Mouse (Mus musculus): Measurements from ENCODE around the gene Suv39h2. TPM values are rescaled to one million over a fixed set of nuclear protein-coding genes. Genes with fewer than 3 reads are reported as not detected.
A peak's percentile ranks its signal among the peaks of the same experiment; 100 is the strongest.

Gene Suv39h2
- polyA plus RNA-seq, 1 experiment from 2014 or later: 5.8 TPM

GRCm38 (mm10) chr2:3423841-3424578, 50.8 kb downstream of the Suv39h2 start, which contains the start of gene Dclre1c:
Dclre1c (plus strand) TSS chr2:3424131.
- H3K9ac ChIP-seq: peak within 1 kb of the TSS; percentile 82
- H3K27ac ChIP-seq (replicated peaks): peak within 1 kb of the TSS; percentile 55
- no peaks in the 10 kb centered on the region; the same call in 1 of the 2 replicates for H3K36me3 ChIP-seq (replicated peaks)
- peak within 1 kb of the TSS; percentile 87 for H3K4me3 ChIP-seq (replicated peaks)
- peak; percentile 99 for ATAC-seq (ENCODE audit: insufficient read depth)
- no peaks in the 10 kb centered on the region for H3K9me3 ChIP-seq (replicated peaks)
- WGBS (ENCODE audit: insufficient replicate concordance): under 1% methylated on average over 29 of the region's 29 CpGs
- H3K27me3 ChIP-seq: no peaks in the 10 kb centered on the region
- H3K4me1 ChIP-seq (replicated peaks): peaks cover 28% of the 10 kb centered on the region
- H3K4me2 ChIP-seq: peak within 1 kb of the TSS; percentile 85

GRCm38 (mm10) chr2:3422548-3422947, 52.3 kb downstream of the Suv39h2 start, which contains the start of gene Meig1:
Meig1 (minus strand) TSS chr2:3422648.
- peak within 1 kb of the TSS; percentile 55 for H3K27ac ChIP-seq (replicated peaks)
- H3K4me3 ChIP-seq (replicated peaks): peak within 1 kb of the TSS; percentile 87

GRCm38 (mm10) chr2:3420157-3420556, 54.7 kb downstream of the Suv39h2 start:
- H3K4me1 ChIP-seq (replicated peaks): peaks cover 31% of the 10 kb centered on the region
- H3K4me2 ChIP-seq: no peak overlapping the region
- H3K36me3 ChIP-seq (replicated peaks): no peaks in the 10 kb centered on the region
- H3K9me3 ChIP-seq (replicated peaks): no peaks in the 10 kb centered on the region
- 74% methylated on average over 4 of the region's 4 CpGs for WGBS (ENCODE audit: insufficient replicate concordance)
- no peak overlapping the region for H3K9ac ChIP-seq
- ATAC-seq (ENCODE audit: insufficient read depth): no peak
- H3K27me3 ChIP-seq: peaks cover 24% of the 10 kb centered on the region
- H3K27ac ChIP-seq (replicated peaks): no peak overlapping the region
- no peak overlapping the region for H3K4me3 ChIP-seq (replicated peaks)

More at GRCm38 (mm10) chr2:3422548-3422947, 52.3 kb downstream of the Suv39h2 start, which contains the start of gene Meig1:
- Histone ChIP-seq H3K9ac (peak within 1 kb of the TSS; percentile 82), H3K4me1 (replicated peaks) (peaks cover 34% of the 10 kb centered on the region), H3K27me3 (peaks cover 12% of the 10 kb centered on the region), H3K36me3 (replicated peaks) (no peaks in the 10 kb centered on the region), H3K4me2 (peak within 1 kb of the TSS; percentile 85), H3K9me3 (replicated peaks) (no peaks in the 10 kb centered on the region)
- ATAC-seq (ENCODE audit: insufficient read depth): no peak
- 62% methylated on average over 3 of the region's 3 CpGs for WGBS (ENCODE audit: insufficient replicate concordance)

- Histone ChIP-seq H3K4me1 (replicated peaks) (peaks cover 21% of the 10 kb centered on the region), H3K36me3 (replicated peaks) (no peaks in the 10 kb centered on the region), H3K9ac (peak overlapping the region; percentile 35; the same call in 1 of the 2 replicates), H3K4me3 (replicated peaks) (peak overlapping the region; percentile 59), H3K4me2 (peak overlapping the region; percentile 86), H3K27ac (replicated peaks) (no peak overlapping the region), H3K27me3 (peaks cover 24% of the 10 kb centered on the region), H3K9me3 (replicated peaks) (no peaks in the 10 kb centered on the region)
- peak; percentile 76 for ATAC-seq (ENCODE audit: insufficient read depth)
- WGBS (ENCODE audit: insufficient replicate concordance): 1% methylated on average over 38 of the region's 38 CpGs
Measured at GRCm38 (mm10) chr2:3418883-3419431, 55.9 kb downstream of the Suv39h2 start.

- WGBS (ENCODE audit: insufficient replicate concordance): 41% methylated on average over 1 of the region's 1 CpGs
- ATAC-seq (ENCODE audit: insufficient read depth): no peak
Measured at GRCm38 (mm10) chr2:3415676-3416075, 59.2 kb downstream of the Suv39h2 start.

GRCm38 (mm10) chr2:3414241-3414640, 60.6 kb downstream of the Suv39h2 start:
- no peak for ATAC-seq (ENCODE audit: insufficient read depth)
- WGBS (ENCODE audit: insufficient replicate concordance): 41% methylated on average over 4 of the region's 4 CpGs
- no peak overlapping the region for H3K4me3 ChIP-seq (replicated peaks)
- peaks cover 24% of the 10 kb centered on the region for H3K27me3 ChIP-seq
- no peaks in the 10 kb centered on the region for H3K36me3 ChIP-seq (replicated peaks)
- H3K9me3 ChIP-seq (replicated peaks): no peaks in the 10 kb centered on the region
- no peak overlapping the region for H3K4me2 ChIP-seq
- H3K9ac ChIP-seq: no peak overlapping the region
- peaks cover 8% of the 10 kb centered on the region for H3K4me1 ChIP-seq (replicated peaks)
- no peak overlapping the region for H3K27ac ChIP-seq (replicated peaks)

More at GRCm38 (mm10) chr2:3415676-3416075, 59.2 kb downstream of the Suv39h2 start:
- H3K4me2 ChIP-seq: no peak overlapping the region
- H3K9ac ChIP-seq: no peak overlapping the region
- H3K36me3 ChIP-seq (replicated peaks): no peaks in the 10 kb centered on the region
- H3K27ac ChIP-seq (replicated peaks): no peak overlapping the region
- no peak overlapping the region for H3K4me3 ChIP-seq (replicated peaks)
- peaks cover 12% of the 10 kb centered on the region for H3K4me1 ChIP-seq (replicated peaks)
- H3K27me3 ChIP-seq: peaks cover 24% of the 10 kb centered on the region
- no peaks in the 10 kb centered on the region for H3K9me3 ChIP-seq (replicated peaks)

GRCm38 (mm10) chr2:3407756-3408155, 67.1 kb downstream of the Suv39h2 start:
- no peak overlapping the region for H3K9ac ChIP-seq
- no peaks in the 10 kb centered on the region for H3K36me3 ChIP-seq (replicated peaks)
- no peak for ATAC-seq (ENCODE audit: insufficient read depth)
- H3K27ac ChIP-seq (replicated peaks): no peak overlapping the region
- no peaks in the 10 kb centered on the region for H3K9me3 ChIP-seq (replicated peaks)
- no peak overlapping the region for H3K4me2 ChIP-seq
- H3K4me1 ChIP-seq (replicated peaks): no peaks in the 10 kb centered on the region
- H3K4me3 ChIP-seq (replicated peaks): no peak overlapping the region
- WGBS (ENCODE audit: insufficient replicate concordance): 39% methylated on average over 7 of the region's 7 CpGs
- no peaks in the 10 kb centered on the region for H3K27me3 ChIP-seq

GRCm38 (mm10) chr2:3405981-3406380, 68.8 kb downstream of the Suv39h2 start:
- 60% methylated on average over 4 of the region's 4 CpGs for WGBS (ENCODE audit: insufficient replicate concordance)
- Histone ChIP-seq H3K4me2 (no peak overlapping the region), H3K36me3 (replicated peaks) (no peaks in the 10 kb centered on the region), H3K4me3 (replicated peaks) (no peak overlapping the region), H3K27me3 (no peaks in the 10 kb centered on the region), H3K9ac (no peak overlapping the region), H3K9me3 (replicated peaks) (no peaks in the 10 kb centered on the region), H3K4me1 (replicated peaks) (no peaks in the 10 kb centered on the region), H3K27ac (replicated peaks) (no peak overlapping the region)
- no peak for ATAC-seq (ENCODE audit: insufficient read depth)

Other genes with a start within 250 kb of the Suv39h2 start
- gene Nmt2, start 190.8 kb downstream of the Suv39h2 start, polyA plus RNA-seq (2015; fragmentation: Nextera tagmentation; extraction: Ambion mirVana): 13.2 and 14.2 TPM in 2 replicates
- gene Rpp38, start 142.4 kb downstream of the Suv39h2 start, polyA plus RNA-seq (2015; fragmentation: Nextera tagmentation; extraction: Ambion mirVana): 6.7 and 7.2 TPM in 2 replicates
- gene Acbd7, start 138.9 kb downstream of the Suv39h2 start, polyA plus RNA-seq (2015; fragmentation: Nextera tagmentation; extraction: Ambion mirVana): 0.32 and 0.66 TPM in 2 replicates
- gene Olah, start 77.8 kb downstream of the Suv39h2 start, polyA plus RNA-seq (2015; fragmentation: Nextera tagmentation; extraction: Ambion mirVana): not detected in 2 replicates
- gene Meig1, start 52.4 kb downstream of the Suv39h2 start, polyA plus RNA-seq (2015; fragmentation: Nextera tagmentation; extraction: Ambion mirVana): 0.26 TPM in 1 of 2 replicates, not detected in the other
- 4.3 and 4.9 TPM in 2 replicates for gene Dclre1c, start 50.9 kb downstream of the Suv39h2 start, polyA plus RNA-seq (2015; fragmentation: Nextera tagmentation; extraction: Ambion mirVana)
- gene Gm45902, start 37.8 kb upstream of the Suv39h2 start, polyA plus RNA-seq (2015; fragmentation: Nextera tagmentation; extraction: Ambion mirVana): 1.6 and 1.7 TPM in 2 replicates
- 65.2 and 66.0 TPM in 2 replicates for gene Hspa14, start 37.8 kb upstream of the Suv39h2 start, polyA plus RNA-seq (2015; fragmentation: Nextera tagmentation; extraction: Ambion mirVana)
- gene Cdnf, start 38.0 kb upstream of the Suv39h2 start, polyA plus RNA-seq (2015; fragmentation: Nextera tagmentation; extraction: Ambion mirVana): 0.08 and 0.15 TPM in 2 replicates
- gene Fam107b, start 95.5 kb upstream of the Suv39h2 start, polyA plus RNA-seq (2015; fragmentation: Nextera tagmentation; extraction: Ambion mirVana): 18.3 and 20.1 TPM in 2 replicates

Data from liver, embryonic 15.5 days (tissue).